Mouse (Mus musculus): ENCODE data around the gene Tmtc2. TPM values are rescaled to one million over a fixed set of nuclear protein-coding genes. Genes with fewer than 3 reads are reported as not detected.

Tmtc2 gene
- 7.2 and 7.3 TPM in 2 replicates for polyA plus RNA-seq (2015; fragmentation: Nextera tagmentation; extraction: Ambion mirVana)

DNA sequence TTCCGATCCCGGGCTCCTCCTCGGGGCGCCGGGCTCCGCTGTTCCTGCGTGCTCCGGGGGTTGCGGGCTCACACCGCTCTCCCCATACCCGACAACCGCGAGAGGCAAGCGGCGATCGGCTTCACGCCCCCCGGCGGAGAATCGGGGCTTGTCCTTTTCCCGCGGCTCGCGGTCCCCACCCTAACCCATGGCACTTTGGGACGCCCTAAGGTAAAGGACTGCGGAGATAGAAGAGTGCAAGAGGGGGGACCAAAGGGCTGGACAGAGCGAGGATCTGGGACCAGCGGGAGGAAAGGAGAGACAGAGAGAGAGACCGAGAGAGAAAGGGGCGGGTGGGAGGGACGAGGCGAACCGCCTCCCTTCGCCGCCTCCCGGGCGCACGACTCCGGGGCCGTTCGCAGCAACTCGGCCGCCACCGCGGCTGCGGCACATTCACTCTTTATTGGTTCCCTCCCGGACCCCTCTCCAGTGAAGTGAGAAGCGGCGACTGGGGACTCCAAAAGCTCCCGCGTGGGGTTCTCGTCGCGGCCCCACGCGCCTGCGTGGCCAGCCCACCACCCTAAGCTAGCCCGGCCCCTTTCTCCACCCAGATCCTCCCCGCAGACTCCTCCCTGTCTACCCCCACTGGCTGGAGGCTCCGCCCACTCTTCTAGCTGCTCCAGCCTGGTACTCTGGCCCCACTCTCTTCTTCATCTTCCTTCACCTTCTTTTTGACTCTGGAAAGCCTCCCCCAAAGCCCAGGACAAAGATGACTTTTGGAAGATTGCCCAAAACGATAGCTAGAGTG is at the start of gene Tmtc2:
Gene Tmtc2 (minus strand): TSS at position 544 of the 787 bp plus-strand sequence.
- H3K4me2 ChIP-seq (ENCODE audit: low read length): peak within 1 kb of the TSS; percentile 87
- peak; percentile 97 for ATAC-seq
- WGBS: under 1% methylated on average over 47 of the region's 61 CpGs
- no peaks in the 10 kb centered on the region for H3K36me3 ChIP-seq (ENCODE audit: control insufficient read depth, insufficient read depth, low read length)
- H3K27me3 ChIP-seq (replicated peaks; ENCODE audit: control insufficient read depth, insufficient read depth, low read length): no peaks in the 10 kb centered on the region; the same call in 1 of the 2 replicates
- peak within 1 kb of the TSS; percentile 70 for H3K4me3 ChIP-seq (ENCODE audit: low read length)
- H3K9me3 ChIP-seq (ENCODE audit: control insufficient read depth, low read length): no peaks in the 10 kb centered on the region
- H3K27ac ChIP-seq (ENCODE audit: low read depth, low read length): peak within 1 kb of the TSS; percentile 92
- H3K9ac ChIP-seq (ENCODE audit: low read depth, low read length): peak within 1 kb of the TSS; percentile 80
- H3K4me1 ChIP-seq (ENCODE audit: control insufficient read depth, insufficient read depth, low read depth, low read length): peaks cover 13% of the 10 kb centered on the region

DNA sequence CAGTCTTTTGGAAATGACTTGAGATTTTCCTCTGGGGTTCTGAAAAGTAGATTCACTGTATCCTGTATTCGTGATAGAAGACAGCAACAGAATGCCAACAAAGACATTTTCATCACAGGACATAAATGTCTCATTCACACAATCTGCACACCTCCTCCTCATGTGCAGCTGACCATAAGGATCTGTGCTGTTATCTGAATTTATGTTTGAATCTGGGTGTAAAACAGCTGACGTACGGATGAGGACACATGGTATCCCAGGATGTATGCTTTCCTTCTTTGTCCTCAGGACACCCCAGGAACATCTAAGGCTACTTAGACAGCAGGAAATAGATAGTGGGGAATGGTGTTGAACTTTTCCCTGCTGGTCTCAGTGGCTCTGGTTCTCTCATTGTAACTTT is 37.9 kb upstream of the Tmtc2 start:
- H3K36me3 ChIP-seq (ENCODE audit: control insufficient read depth, insufficient read depth, low read length): no peaks in the 10 kb centered on the region
- H3K27ac ChIP-seq (ENCODE audit: low read depth, low read length): no peak overlapping the region
- ATAC-seq: no peak
- H3K4me3 ChIP-seq (ENCODE audit: low read length): no peak overlapping the region
- H3K9me3 ChIP-seq (ENCODE audit: control insufficient read depth, low read length): no peaks in the 10 kb centered on the region
- H3K4me1 ChIP-seq (ENCODE audit: control insufficient read depth, insufficient read depth, low read depth, low read length): no peaks in the 10 kb centered on the region
- no peak overlapping the region for H3K4me2 ChIP-seq (ENCODE audit: low read length)
- H3K27me3 ChIP-seq (replicated peaks; ENCODE audit: control insufficient read depth, insufficient read depth, low read length): no peaks in the 10 kb centered on the region
- no peak overlapping the region for H3K9ac ChIP-seq (ENCODE audit: low read depth, low read length)
- WGBS: 86% methylated on average over 3 of the region's 3 CpGs

DNA sequence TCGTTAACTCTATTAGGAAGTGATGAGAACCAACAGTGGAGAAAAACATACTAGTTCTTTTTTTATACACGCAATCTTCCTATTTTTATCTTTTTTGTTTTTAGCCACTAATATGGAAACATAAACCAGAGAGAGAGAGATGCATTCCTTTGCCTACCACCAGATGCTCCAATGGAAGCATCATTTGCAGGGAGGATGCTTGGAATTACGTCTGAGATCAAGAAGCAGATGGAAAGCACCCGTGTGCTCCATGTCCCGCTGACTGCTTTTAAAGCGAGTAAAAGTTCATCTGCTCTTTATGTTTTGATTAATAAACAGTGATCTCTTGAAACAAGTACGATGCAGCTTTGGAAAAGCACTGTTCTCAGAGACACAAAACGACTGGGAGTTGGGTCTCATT is 24.6 kb upstream of the Tmtc2 start:
- no peak for ATAC-seq
- Histone ChIP-seq H3K36me3 (ENCODE audit: control insufficient read depth, insufficient read depth, low read length) (no peaks in the 10 kb centered on the region), H3K4me1 (ENCODE audit: control insufficient read depth, insufficient read depth, low read depth, low read length) (no peaks in the 10 kb centered on the region), H3K9ac (ENCODE audit: low read depth, low read length) (no peak overlapping the region), H3K9me3 (ENCODE audit: control insufficient read depth, low read length) (no peaks in the 10 kb centered on the region), H3K4me3 (ENCODE audit: low read length) (no peak overlapping the region), H3K27ac (ENCODE audit: low read depth, low read length) (no peak overlapping the region), H3K4me2 (ENCODE audit: low read length) (no peak overlapping the region), H3K27me3 (replicated peaks; ENCODE audit: control insufficient read depth, insufficient read depth, low read length) (no peaks in the 10 kb centered on the region)
- 79% methylated on average over 8 of the region's 8 CpGs for whole genome bisulfite sequencing

DNA sequence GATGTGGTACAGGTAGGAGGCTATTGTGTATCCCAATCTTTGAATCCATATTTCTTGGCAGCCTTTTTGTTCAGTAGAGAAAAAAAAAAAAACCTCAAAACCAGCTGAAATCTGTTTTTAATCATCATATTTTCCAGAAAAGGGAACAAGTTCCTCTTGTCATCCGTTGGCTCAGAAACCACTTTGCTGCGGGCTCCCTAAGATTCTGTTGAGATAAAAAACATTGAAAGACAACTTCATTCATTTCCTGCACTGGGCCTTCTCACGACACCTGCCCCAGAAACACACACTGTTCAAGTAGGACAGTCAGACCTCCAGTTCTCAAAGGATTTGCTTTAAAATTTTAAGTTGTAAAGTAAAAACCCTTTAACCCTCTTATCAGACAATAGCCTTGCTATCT is 23.0 kb upstream of the Tmtc2 start:
- Histone ChIP-seq H3K27ac (ENCODE audit: low read depth, low read length) (no peak overlapping the region), H3K4me1 (ENCODE audit: control insufficient read depth, insufficient read depth, low read depth, low read length) (no peaks in the 10 kb centered on the region), H3K4me3 (ENCODE audit: low read length) (no peak overlapping the region), H3K9me3 (ENCODE audit: control insufficient read depth, low read length) (no peaks in the 10 kb centered on the region), H3K36me3 (ENCODE audit: control insufficient read depth, insufficient read depth, low read length) (no peaks in the 10 kb centered on the region), H3K27me3 (replicated peaks; ENCODE audit: control insufficient read depth, insufficient read depth, low read length) (no peaks in the 10 kb centered on the region), H3K4me2 (ENCODE audit: low read length) (no peak overlapping the region), H3K9ac (ENCODE audit: low read depth, low read length) (no peak overlapping the region)
- WGBS: 85% methylated on average over 3 of the region's 3 CpGs
- no peak for ATAC-seq

DNA sequence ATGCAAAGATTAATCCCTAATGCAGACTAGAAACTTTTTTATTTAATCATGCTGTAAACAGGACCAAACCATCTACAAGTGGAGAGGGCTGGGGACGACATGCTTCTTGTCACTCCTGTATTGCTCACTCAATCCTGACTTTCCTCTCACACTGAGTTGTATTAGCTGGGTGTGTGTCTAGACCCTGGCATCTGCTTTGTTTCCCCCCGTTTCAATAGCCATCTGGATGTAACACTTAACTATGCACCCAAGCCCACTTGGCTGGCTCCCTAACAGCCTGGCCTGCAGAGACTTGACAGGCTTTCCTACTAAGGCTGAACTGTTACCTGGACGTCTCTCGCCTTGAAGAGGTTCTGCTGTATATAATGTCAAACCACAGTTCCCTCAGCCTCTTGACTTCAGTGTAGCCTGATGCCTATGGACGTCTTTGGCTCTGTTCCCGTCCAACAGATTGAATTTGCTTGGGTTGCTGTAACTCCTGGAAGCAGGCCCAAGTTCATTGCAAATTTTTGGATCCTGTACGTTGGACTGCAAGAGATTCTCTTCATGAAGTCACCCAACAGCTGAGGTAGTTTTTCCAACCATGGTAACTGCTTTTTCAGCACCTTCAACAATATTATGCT is 21.3 kb upstream of the Tmtc2 start:
- no peaks in the 10 kb centered on the region for H3K27me3 ChIP-seq (replicated peaks; ENCODE audit: control insufficient read depth, insufficient read depth, low read length)
- no peak overlapping the region for H3K4me3 ChIP-seq (ENCODE audit: low read length)
- no peak overlapping the region for H3K27ac ChIP-seq (ENCODE audit: low read depth, low read length)
- H3K4me2 ChIP-seq (ENCODE audit: low read length): no peak overlapping the region
- ATAC-seq: peak; percentile 70; the same call in 1 of the 2 replicates
- H3K9me3 ChIP-seq (ENCODE audit: control insufficient read depth, low read length): no peaks in the 10 kb centered on the region
- H3K4me1 ChIP-seq (ENCODE audit: control insufficient read depth, insufficient read depth, low read depth, low read length): no peaks in the 10 kb centered on the region
- no peaks in the 10 kb centered on the region for H3K36me3 ChIP-seq (ENCODE audit: control insufficient read depth, insufficient read depth, low read length)
- no peak overlapping the region for H3K9ac ChIP-seq (ENCODE audit: low read depth, low read length)
- WGBS: 71% methylated on average over 7 of the region's 7 CpGs

DNA sequence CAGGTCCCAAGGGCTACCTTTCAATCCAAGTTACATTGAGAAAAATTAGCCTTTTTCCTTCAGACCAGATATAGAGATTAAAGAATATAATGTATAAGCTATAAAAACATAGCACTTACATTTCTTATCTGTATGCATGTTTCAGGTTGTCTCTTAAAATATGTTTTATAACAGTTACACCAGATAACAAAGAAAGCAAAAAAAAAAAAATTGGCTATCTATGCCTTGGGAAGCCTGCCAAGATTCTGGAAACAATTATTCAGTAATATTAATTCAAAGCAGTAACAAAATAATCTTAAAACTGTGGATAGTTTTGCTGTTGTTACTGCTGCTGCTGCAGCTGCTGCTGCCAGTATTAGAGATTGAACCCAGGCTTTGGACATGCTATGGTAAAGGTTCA is 13.9 kb upstream of the Tmtc2 start:
- H3K27me3 ChIP-seq (replicated peaks; ENCODE audit: control insufficient read depth, insufficient read depth, low read length): no peaks in the 10 kb centered on the region
- H3K4me2 ChIP-seq (ENCODE audit: low read length): no peak overlapping the region
- H3K4me1 ChIP-seq (ENCODE audit: control insufficient read depth, insufficient read depth, low read depth, low read length): no peaks in the 10 kb centered on the region
- H3K36me3 ChIP-seq (ENCODE audit: control insufficient read depth, insufficient read depth, low read length): no peaks in the 10 kb centered on the region
- no peak overlapping the region for H3K9ac ChIP-seq (ENCODE audit: low read depth, low read length)
- no peak overlapping the region for H3K4me3 ChIP-seq (ENCODE audit: low read length)
- ATAC-seq: no peak
- no peak overlapping the region for H3K27ac ChIP-seq (ENCODE audit: low read depth, low read length)
- no peaks in the 10 kb centered on the region for H3K9me3 ChIP-seq (ENCODE audit: control insufficient read depth, low read length)

DNA sequence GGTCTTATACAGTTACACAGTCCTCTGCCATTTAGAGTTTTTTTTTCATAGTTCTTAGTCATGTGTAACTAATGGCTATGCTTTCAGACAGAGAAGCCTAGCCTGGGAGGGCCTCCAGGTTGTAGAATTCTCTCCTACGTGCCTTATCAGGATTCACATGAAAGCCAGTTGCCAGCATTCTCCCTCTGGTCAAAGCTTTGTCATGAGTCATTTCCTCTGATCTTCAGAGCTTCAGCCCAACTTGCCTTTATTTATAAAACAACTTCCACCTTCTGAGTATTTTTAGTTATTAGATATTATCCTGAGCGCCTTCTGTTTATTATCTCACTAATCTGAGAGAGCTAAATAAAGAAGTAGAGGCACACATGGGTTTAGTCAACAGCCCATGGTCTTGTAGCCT is 5.1 kb upstream of the Tmtc2 start:
- Histone ChIP-seq H3K4me3 (ENCODE audit: low read length) (no peak overlapping the region), H3K27ac (ENCODE audit: low read depth, low read length) (no peak overlapping the region), H3K36me3 (ENCODE audit: control insufficient read depth, insufficient read depth, low read length) (no peaks in the 10 kb centered on the region), H3K4me2 (ENCODE audit: low read length) (no peak overlapping the region), H3K27me3 (replicated peaks; ENCODE audit: control insufficient read depth, insufficient read depth, low read length) (no peaks in the 10 kb centered on the region; the same call in 1 of the 2 replicates), H3K9ac (ENCODE audit: low read depth, low read length) (no peak overlapping the region), H3K4me1 (ENCODE audit: control insufficient read depth, insufficient read depth, low read depth, low read length) (peaks cover 4% of the 10 kb centered on the region), H3K9me3 (ENCODE audit: control insufficient read depth, low read length) (no peaks in the 10 kb centered on the region)
- 74% methylated on average over 2 of the region's 2 CpGs for WGBS
- ATAC-seq: no peak

DNA sequence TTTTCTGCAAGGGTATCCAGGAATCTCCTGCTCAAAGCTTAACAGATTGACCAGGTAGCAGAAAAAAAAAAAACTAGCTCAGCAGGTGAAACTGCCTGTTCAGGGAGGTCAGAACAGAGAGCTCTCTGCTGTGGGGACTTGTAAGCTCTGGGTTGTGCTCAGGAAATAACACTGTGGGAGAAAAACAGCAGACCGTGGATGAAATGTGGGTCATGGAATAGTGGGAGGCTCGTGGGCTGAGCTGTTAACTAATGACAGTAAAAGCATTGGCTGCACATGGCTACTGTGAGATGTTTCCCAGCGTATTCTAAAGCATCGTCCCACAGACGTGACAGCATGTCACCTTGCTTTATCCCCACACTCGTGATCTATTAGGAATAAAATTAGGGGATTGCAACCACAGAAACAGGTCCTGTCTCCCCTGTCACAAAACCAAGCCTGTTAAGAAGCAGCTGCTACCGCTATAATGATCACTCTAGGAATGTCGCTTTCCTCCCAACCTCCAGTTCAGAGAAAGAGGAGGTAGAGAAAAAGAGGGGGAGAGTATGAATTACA is 4.1 kb upstream of the Tmtc2 start:
- H3K9me3 ChIP-seq (ENCODE audit: control insufficient read depth, low read length): no peaks in the 10 kb centered on the region
- H3K27ac ChIP-seq (ENCODE audit: low read depth, low read length): no peak overlapping the region
- H3K9ac ChIP-seq (ENCODE audit: low read depth, low read length): no peak overlapping the region
- ATAC-seq: no peak
- H3K36me3 ChIP-seq (ENCODE audit: control insufficient read depth, insufficient read depth, low read length): no peaks in the 10 kb centered on the region
- 53% methylated on average over 8 of the region's 8 CpGs for WGBS
- H3K27me3 ChIP-seq (replicated peaks; ENCODE audit: control insufficient read depth, insufficient read depth, low read length): no peaks in the 10 kb centered on the region; the same call in 1 of the 2 replicates
- H3K4me1 ChIP-seq (ENCODE audit: control insufficient read depth, insufficient read depth, low read depth, low read length): peaks cover 4% of the 10 kb centered on the region
- H3K4me2 ChIP-seq (ENCODE audit: low read length): peak overlapping the region; percentile 22; the same call in 1 of the 2 replicates
- no peak overlapping the region for H3K4me3 ChIP-seq (ENCODE audit: low read length)

Measured in hindbrain, embryonic 16.5 days (tissue).